ENCODE assay signal across 8 mouse cellular contexts in genomic region chr5:124084588-124085173, GRCm38 (mm10). TPM values are rescaled to one million over a fixed set of nuclear protein-coding genes. Genes with fewer than 3 reads are reported as not detected.
DNase-seq lines count a peak whose midpoint lies in the region; ATAC-seq and TF ChIP-seq lines count a peak whose summit lies in the region.

No protein-coding gene starts in this region.

- H3K4me2 ChIP-seq in forebrain, embryonic 16.5 days (ENCODE audit: low read length), result no peak overlapping the region
- H3K4me2 ChIP-seq in hindbrain, embryonic 11.5 days (replicated peaks; ENCODE audit: low read depth, low read length), result no peak overlapping the region
- no peak overlapping the region for H3K4me2 ChIP-seq in lung, embryonic 14.5 days

- H3K9me3 ChIP-seq in G1E (replicated peaks), result no peaks in the 10 kb centered on the region
- H3K9me3 ChIP-seq in forebrain, embryonic 16.5 days (ENCODE audit: control insufficient read depth, low read length), result no peaks in the 10 kb centered on the region
- no peaks in the 10 kb centered on the region for H3K9me3 ChIP-seq in hindbrain, embryonic 11.5 days (ENCODE audit: control insufficient read depth, low read length)
- no peaks in the 10 kb centered on the region for H3K9me3 ChIP-seq in lung, embryonic 14.5 days (ENCODE audit: low read depth, low read length)

- H3K4me1 ChIP-seq in G1E (ENCODE audit: insufficient read depth, low read depth, low read length), result peaks cover 32% of the 10 kb centered on the region
- peaks cover 6% of the 10 kb centered on the region for H3K4me1 ChIP-seq in forebrain, embryonic 16.5 days (replicated peaks; ENCODE audit: control insufficient read depth, insufficient read depth, low read length)
- H3K4me1 ChIP-seq in hindbrain, embryonic 11.5 days (replicated peaks; ENCODE audit: control insufficient read depth, insufficient read depth, low read length), result no peaks in the 10 kb centered on the region
- H3K4me1 ChIP-seq in lung, embryonic 14.5 days (ENCODE audit: insufficient read depth), result no peaks in the 10 kb centered on the region

- H3K4me3 ChIP-seq in G1E (ENCODE audit: low read depth, low read length), result no peak overlapping the region
- H3K4me3 ChIP-seq in forebrain, embryonic 16.5 days (replicated peaks; ENCODE audit: low read length), result no peak overlapping the region
- no peak overlapping the region for H3K4me3 ChIP-seq in hindbrain, embryonic 11.5 days (ENCODE audit: low read depth, low read length)
- H3K4me3 ChIP-seq in lung, embryonic 14.5 days (ENCODE audit: low read depth, low read length), result no peak overlapping the region

- peak; percentile 34; the same call in 1 of the 2 replicates for ATAC-seq in G1E (ENCODE audit: extremely low read depth, insufficient number of reproducible peaks, low FRiP score, poor library complexity, severe bottlenecking)
- peak; percentile 67 for ATAC-seq in forebrain, embryonic 16.5 days
- ATAC-seq in hindbrain, embryonic 11.5 days (ENCODE audit: low FRiP score), result no peak
- ATAC-seq in lung, embryonic 14.5 days (ENCODE audit: insufficient read depth), result peak; percentile 50; the same call in 1 of the 2 replicates

- peak; percentile 79 for TF ChIP-seq CTCF in G1E (IDR thresholded peaks at IDR 0.05; ENCODE audit: low read depth, low read length)
- TF ChIP-seq CTCF in lung, embryonic 14.5 days (IDR thresholded peaks at IDR 0.05; ENCODE audit: low read depth), result peak; percentile 99

- DNase-seq in G1E (ENCODE audit: low spot score), result peak; percentile 75
- DNase-seq in cerebellum, adult 11-12 months, result peak; percentile 73
- DNase-seq in hindbrain, embryonic 11.5 days (ENCODE audit: low spot score), result peak; percentile 88
- peak; percentile 68 for DNase-seq in layer of hippocampus, adult 9-10 months (ENCODE audit: low spot score)
- peak; percentile 90 for DNase-seq in lung, embryonic 14.5 days
- DNase-seq in ovary, postnatal 36 days (ENCODE audit: low spot score), result peak; percentile 81
- peak; percentile 75 to 91 for DNase-seq in thymus, postnatal 10 days (ENCODE audit: low spot score in 2 of 2)

- H3K27ac ChIP-seq in forebrain, embryonic 16.5 days (ENCODE audit: low read length), result no peak overlapping the region
- H3K27ac ChIP-seq in hindbrain, embryonic 11.5 days (ENCODE audit: low read depth, low read length), result no peak overlapping the region
- H3K27ac ChIP-seq in lung, embryonic 14.5 days (ENCODE audit: low read depth), result no peak overlapping the region

- WGBS in forebrain, embryonic 16.5 days, result 38% methylated on average over 11 of the region's 11 CpGs
- WGBS in hindbrain, embryonic 11.5 days, result 43% methylated on average over 11 of the region's 11 CpGs
- WGBS in lung, embryonic 14.5 days, result 36% methylated on average over 11 of the region's 11 CpGs

- no peaks in the 10 kb centered on the region for H3K36me3 ChIP-seq in G1E (replicated peaks)
- H3K36me3 ChIP-seq in forebrain, embryonic 16.5 days (ENCODE audit: control insufficient read depth, insufficient read depth), result no peaks in the 10 kb centered on the region
- no peaks in the 10 kb centered on the region for H3K36me3 ChIP-seq in hindbrain, embryonic 11.5 days (ENCODE audit: control insufficient read depth, insufficient read depth, low read length)
- no peaks in the 10 kb centered on the region for H3K36me3 ChIP-seq in lung, embryonic 14.5 days (ENCODE audit: insufficient read depth)

- H3K9ac ChIP-seq in forebrain, embryonic 16.5 days (replicated peaks; ENCODE audit: low read depth, low read length), result no peak overlapping the region
- H3K9ac ChIP-seq in hindbrain, embryonic 11.5 days (ENCODE audit: low read depth, low read length), result no peak overlapping the region
- no peak overlapping the region for H3K9ac ChIP-seq in lung, embryonic 14.5 days

- peaks cover 40% of the 10 kb centered on the region for H3K27me3 ChIP-seq in G1E (ENCODE audit: insufficient read depth, low read length)
- H3K27me3 ChIP-seq in forebrain, embryonic 16.5 days (replicated peaks; ENCODE audit: control insufficient read depth, insufficient read depth, low read length), result no peaks in the 10 kb centered on the region
- H3K27me3 ChIP-seq in hindbrain, embryonic 11.5 days (ENCODE audit: control insufficient read depth, insufficient read depth, low read length), result no peaks in the 10 kb centered on the region
- H3K27me3 ChIP-seq in lung, embryonic 14.5 days (ENCODE audit: insufficient read depth, low read length), result no peaks in the 10 kb centered on the region

RNA-seq across cellular contexts. Expression of gene Abcb9, which starts 10.9 kb away (rescaled TPM):
- total RNA-seq in G1E (2014; fragmentation: Nextera tagmentation), result 0.75 TPM in 1 of 2 replicates, not detected in the other
- total RNA-seq in G1E (2017), result 0.60 and 1.0 TPM in 2 replicates
- 0.62 and 0.66 TPM in 2 replicates for polyA plus RNA-seq in G1E (2012)
- 11.3 and 13.4 TPM in 2 replicates for polyA plus RNA-seq in forebrain, embryonic 16.5 days (2015; fragmentation: Nextera tagmentation; extraction: Ambion mirVana)
- 0.71 and 0.76 TPM in 2 replicates for polyA plus RNA-seq in hindbrain, embryonic 11.5 days (2014; fragmentation: Nextera tagmentation; extraction: Ambion mirVana)
- polyA plus RNA-seq in lung, embryonic 14.5 days (2014; fragmentation: Nextera tagmentation; extraction: Ambion mirVana), result 0.88 and 1.1 TPM in 2 replicates

RNA-seq across cellular contexts. Expression of gene Ogfod2, which starts 27.4 kb away (rescaled TPM):
- total RNA-seq in G1E (2014; fragmentation: Nextera tagmentation) (7.2 and 28.1 TPM in 2 replicates), G1E (2017) (14.9 and 15.4 TPM in 2 replicates)
- 60.2 and 73.8 TPM in 2 replicates for polyA plus RNA-seq in G1E (2012)
- polyA plus RNA-seq in forebrain, embryonic 16.5 days (2015; fragmentation: Nextera tagmentation; extraction: Ambion mirVana), result 37.4 and 38.6 TPM in 2 replicates
- 13.1 and 13.3 TPM in 2 replicates for polyA plus RNA-seq in hindbrain, embryonic 11.5 days (2014; fragmentation: Nextera tagmentation; extraction: Ambion mirVana)
- polyA plus RNA-seq in lung, embryonic 14.5 days (2014; fragmentation: Nextera tagmentation; extraction: Ambion mirVana), result 13.3 and 13.4 TPM in 2 replicates

RNA-seq across cellular contexts. Expression of gene Arl6ip4, which starts 31.2 kb away (rescaled TPM):
- 27.3 and 31.4 TPM in 2 replicates for total RNA-seq in G1E (2014; fragmentation: Nextera tagmentation)
- 65.6 and 75.7 TPM in 2 replicates for total RNA-seq in G1E (2017)
- polyA plus RNA-seq in G1E (2012), result 75.4 and 76.9 TPM in 2 replicates
- polyA plus RNA-seq in forebrain, embryonic 16.5 days (2015; fragmentation: Nextera tagmentation; extraction: Ambion mirVana), result 66.1 and 71.0 TPM in 2 replicates
- 80.8 and 91.5 TPM in 2 replicates for polyA plus RNA-seq in hindbrain, embryonic 11.5 days (2014; fragmentation: Nextera tagmentation; extraction: Ambion mirVana)
- polyA plus RNA-seq in lung, embryonic 14.5 days (2014; fragmentation: Nextera tagmentation; extraction: Ambion mirVana), result 100.0 and 105 TPM in 2 replicates

RNA-seq across cellular contexts. Expression of gene Vps37b, which starts 52.6 kb away (rescaled TPM):
- total RNA-seq in G1E (2014; fragmentation: Nextera tagmentation), result 55.7 and 64.1 TPM in 2 replicates
- total RNA-seq in G1E (2017), result 26.2 and 27.5 TPM in 2 replicates
- 135 and 192 TPM in 2 replicates for polyA plus RNA-seq in G1E (2012)
- polyA plus RNA-seq in forebrain, embryonic 16.5 days (2015; fragmentation: Nextera tagmentation; extraction: Ambion mirVana), result 104 and 112 TPM in 2 replicates
- 38.3 and 48.8 TPM in 2 replicates for polyA plus RNA-seq in hindbrain, embryonic 11.5 days (2014; fragmentation: Nextera tagmentation; extraction: Ambion mirVana)
- polyA plus RNA-seq in lung, embryonic 14.5 days (2014; fragmentation: Nextera tagmentation; extraction: Ambion mirVana), result 34.8 and 39.3 TPM in 2 replicates
